Mouse (Mus musculus) cerebellum, postnatal 14 days (tissue): ENCODE results near the gene Spsb2.
"Not testable (repeated sequence)": the region's sequence is repeated elsewhere in the genome, so short reads cannot be mapped to it uniquely, and the experiment has no call there.

Experiments used
- DNase-seq, 2 experiments: peaks; one replicate each; pipeline ENCODE4 v3.0.0; 2021; ENCODE audit warnings: mixed read lengths in 2 of 2

Spsb2 gene

DNA sequence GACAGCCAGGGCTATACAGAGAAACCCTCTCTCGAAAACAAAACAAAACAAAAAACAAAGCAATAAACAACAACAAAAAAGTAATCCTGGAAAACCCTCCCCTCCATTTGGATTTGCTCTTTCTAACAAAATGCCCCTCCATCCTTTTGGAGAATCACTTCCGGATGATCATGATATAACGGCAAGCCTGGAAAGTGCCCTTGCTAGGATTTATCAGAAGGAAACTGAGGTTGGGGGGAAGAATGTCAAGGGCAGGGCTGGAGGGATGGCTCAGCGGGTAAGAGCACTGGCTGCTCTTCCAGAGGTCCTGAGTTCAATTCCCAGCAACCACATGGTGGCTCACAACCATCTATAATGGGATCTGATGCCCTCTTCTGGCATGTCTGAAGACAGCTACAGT, 4.8 kb upstream of the Spsb2 start:
- not testable (repeated sequence) for DNase-seq

DNA sequence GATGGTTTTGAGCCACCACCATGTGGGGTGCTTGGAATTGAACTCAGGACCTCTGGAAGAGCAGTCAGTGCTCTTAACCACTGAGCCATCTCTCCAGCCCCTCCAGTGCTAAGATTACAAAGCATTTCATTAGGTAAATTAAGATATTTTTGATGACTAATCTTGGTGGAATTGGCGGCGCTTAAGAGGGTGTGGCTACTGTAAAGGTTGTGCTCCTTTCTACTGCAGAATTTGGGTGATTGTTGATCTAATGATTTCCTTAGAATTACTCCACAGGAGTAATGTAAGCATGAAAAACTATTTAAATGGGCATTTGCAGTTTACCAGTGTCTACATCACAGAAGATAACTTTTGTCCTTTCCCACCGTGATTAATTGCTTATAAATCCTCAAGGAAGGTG, 4.1 kb upstream of the Spsb2 start:
- no peak for DNase-seq

DNA sequence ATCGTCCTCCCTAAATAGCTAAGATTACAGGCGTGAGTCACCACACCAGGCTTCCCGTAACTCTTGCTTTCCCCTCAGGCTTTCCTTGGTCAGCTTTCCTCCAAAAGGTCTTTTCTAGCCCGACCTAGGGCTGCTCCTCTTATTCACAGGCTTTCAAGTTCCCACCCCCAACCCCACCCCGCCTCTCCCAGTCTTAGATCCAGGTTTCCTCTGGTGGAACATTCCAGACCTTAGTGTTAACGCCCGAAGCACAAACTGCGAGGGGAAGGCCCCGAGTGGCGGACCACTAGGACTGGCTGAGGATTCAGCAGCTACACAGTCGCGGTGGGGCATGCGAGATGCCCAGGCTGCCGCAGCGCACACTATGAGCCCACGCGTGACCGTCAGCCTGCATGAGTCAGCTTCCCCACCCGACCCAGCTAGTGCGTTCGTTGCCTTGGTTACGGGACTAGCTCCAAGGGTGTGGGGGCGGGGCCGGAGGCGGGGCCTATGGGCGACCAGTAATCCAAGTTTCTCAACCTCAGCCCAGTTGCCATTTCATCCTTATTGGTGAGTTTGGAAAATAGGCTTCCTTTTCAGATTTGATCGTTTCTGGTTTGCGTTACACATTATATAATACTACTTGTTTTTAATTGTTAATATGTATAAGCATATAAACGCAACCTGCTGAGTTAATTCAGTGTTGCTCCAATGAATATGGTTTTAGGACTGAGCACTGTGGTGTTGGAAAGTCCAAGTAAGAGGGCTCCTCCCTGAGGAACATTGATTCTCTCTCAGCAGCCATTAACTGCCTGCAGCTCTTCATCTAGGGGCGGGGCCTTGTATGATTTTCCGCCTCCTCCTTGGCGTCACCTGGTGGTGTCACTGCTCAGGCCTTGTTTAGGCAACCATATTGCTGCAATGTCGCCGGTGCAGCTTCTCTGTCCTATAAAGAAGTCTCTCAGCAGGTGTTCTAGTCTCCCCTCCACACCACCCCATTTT, 2.8 kb upstream of the Spsb2 start:
- DNase-seq: peak; percentile 95 to 98

DNA sequence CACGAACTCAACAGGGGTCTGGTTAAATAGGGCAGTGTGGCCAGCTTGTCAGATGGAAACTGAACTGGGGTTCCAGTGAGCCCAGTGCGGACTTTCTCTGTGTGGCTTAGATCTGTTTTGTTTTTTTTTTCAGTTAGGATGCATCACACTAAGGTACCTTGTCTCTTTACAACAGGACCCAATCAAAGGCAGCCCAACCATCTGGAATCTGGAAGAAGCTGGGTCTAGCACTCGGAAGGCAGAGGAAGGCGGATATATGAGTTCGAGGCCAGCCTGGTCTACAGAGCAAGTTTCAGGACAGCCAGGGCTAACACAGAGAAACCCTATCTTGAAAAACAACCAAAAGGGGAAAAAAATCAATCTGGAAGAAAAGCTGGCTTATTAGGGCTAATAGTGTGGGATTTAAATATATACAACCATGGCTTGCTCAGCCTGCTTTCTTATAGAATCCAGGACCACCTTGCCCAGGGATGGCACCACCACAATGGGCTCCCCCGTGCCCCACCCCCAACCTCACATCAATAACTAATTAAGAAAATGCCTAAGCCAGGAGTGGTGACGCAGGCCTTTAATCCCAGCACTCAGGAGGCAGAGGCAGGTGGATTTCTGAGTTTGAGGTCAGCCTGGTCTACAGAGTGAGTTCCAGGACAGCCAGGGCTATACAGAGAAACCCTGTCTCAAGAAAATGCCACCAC, 1.9 kb upstream of the Spsb2 start:
- no peak for DNase-seq

DNA sequence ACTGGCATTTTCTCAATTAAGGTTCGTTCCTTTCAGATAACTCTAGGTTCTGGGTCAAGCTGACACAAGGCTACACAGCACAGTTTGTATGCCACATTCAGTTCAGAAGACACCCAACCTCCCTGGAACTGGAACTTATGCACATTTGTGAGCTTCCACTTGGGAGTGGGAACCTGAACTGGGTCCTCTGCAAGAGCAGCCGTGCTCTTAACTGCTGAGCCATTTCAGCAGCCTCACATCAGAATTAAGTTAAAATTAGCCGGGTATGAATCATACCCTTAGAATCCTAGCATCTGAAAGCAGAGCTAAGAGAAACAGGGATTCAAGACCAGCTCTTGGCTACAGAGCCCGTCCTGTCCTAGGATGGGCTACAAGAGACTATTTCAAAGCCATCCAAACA, 1.1 kb upstream of the Spsb2 start:
- no peak for DNase-seq

DNA sequence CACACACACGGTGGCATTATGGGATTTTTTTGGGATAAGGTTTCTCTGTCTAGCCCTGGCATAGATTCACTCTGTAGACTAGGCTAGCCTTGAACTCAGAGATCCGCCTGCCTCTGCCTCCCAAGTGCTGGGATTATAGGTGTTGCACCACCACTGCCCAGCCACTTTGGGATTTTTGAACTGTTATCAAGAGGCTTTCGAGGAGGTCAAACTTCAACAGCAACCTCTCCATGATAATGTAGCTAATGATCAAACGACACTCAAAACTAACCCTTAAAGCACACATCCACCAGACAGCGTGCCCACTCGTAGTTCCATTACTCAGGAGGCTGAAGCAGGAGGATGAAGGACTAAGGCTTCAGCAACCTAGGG, 489 bp upstream of the Spsb2 start:
- no peak for DNase-seq

DNA sequence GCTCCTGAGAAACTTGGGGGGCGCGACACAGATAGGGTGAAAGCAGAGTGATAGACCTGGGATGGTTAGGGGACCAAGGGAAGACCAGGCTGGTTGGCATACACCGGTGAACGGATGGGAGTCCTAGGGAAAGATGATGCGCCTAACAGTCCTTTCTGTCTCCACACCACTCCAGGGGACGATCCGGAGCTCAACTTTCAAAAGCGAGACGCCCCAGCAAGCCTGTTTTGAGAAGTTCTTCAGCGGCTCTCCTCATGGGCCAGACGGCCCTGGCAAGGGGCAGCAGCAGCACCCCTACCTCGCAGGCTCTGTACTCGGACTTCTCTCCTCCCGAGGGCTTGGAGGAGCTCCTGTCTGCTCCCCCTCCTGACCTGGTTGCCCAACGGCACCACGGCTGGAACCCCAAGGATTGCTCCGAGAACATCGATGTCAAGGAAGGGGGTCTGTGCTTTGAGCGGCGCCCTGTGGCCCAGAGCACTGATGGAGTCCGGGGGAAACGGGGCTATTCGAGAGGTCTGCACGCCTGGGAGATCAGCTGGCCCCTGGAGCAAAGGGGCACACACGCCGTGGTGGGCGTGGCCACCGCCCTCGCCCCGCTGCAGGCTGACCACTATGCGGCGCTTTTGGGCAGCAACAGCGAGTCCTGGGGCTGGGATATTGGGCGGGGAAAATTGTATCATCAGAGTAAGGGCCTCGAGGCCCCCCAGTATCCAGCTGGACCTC, 752 bp downstream of the Spsb2 start:
- peak; percentile 89 for DNase-seq

DNA sequence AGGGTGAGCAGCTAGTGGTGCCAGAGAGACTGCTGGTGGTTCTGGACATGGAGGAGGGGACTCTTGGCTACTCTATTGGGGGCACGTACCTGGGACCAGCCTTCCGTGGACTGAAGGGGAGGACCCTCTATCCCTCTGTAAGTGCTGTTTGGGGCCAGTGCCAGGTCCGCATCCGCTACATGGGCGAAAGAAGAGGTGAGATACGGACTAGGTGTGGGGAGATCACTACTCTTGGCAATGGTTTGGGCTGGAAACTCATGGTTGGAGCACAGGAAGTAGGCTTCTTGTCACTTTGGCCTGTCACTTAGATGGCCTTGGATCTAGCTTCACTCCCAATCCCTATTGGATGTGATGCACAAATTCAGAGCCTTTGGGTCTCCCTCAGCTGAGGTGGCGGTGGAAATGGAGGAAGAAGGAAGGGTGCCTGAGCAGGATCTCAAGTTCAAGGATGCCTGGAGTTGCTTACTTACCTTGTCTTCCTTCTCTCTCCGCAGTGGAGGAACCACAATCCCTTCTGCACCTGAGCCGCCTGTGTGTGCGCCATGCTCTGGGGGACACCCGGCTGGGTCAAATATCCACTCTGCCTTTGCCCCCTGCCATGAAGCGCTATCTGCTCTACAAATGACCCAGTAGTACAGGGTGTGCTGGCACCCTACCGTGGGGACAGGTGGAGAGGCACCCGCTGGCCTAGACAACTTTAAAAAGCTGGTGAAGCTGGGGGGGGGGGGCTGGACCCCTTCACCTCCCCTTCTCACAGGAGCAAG, 1.5 kb downstream of the Spsb2 start:
- DNase-seq: peak in 1 of 2 experiments; percentile 44

DNA sequence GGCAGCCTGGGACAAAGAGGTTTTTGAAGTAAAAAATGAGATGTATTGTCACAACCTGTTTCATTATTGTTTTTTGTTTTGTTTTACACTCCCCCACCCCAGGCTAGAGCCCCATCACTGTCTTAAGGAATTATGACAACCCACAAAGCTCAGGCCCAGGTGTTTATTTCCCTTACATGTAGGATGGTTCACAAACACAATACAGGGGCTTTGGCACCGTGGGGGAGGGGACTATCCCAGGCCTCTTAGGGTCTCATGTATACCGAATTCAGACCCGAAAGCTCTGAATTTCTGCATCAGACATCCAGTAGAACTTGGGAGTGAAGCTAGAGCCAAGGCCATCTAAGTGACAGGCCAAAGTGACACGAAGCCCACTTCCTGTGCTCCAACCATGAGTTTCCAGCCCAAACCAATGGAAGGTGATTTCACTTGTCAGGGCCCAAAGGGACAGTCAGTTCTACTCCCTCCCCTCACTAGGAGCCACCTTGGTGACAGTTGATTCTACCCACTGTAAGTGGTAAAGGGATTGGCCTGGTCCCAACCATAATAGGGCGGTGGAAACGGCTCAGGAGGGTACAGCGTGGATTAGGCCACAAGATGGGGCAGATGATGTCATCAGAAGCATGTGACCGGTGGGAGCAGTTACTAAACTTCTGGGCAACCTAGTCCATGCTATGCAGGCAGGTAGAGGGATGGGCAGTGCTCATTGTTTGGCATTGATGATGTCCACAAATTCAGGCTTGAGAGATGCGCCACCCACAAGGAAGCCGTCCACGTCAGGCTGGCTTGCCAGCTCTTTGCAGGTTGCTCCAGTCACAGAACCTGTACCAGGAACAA, 2.3 kb downstream of the Spsb2 start:
- DNase-seq: not testable (repeated sequence)

DNA sequence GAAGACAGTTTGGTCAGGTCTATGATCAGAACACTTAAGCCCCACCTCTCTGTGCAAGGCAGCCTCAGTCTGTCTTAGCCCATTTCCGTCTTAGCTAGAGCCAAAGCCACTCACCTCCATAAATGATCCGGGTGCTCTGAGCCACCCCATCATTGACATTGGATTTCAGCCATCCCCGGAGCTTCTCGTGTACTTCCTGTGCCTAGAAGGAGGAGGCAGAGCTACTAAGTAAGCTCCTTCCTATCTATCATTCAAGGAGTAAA, 2.9 kb downstream of the Spsb2 start:
- no peak for DNase-seq

DNA sequence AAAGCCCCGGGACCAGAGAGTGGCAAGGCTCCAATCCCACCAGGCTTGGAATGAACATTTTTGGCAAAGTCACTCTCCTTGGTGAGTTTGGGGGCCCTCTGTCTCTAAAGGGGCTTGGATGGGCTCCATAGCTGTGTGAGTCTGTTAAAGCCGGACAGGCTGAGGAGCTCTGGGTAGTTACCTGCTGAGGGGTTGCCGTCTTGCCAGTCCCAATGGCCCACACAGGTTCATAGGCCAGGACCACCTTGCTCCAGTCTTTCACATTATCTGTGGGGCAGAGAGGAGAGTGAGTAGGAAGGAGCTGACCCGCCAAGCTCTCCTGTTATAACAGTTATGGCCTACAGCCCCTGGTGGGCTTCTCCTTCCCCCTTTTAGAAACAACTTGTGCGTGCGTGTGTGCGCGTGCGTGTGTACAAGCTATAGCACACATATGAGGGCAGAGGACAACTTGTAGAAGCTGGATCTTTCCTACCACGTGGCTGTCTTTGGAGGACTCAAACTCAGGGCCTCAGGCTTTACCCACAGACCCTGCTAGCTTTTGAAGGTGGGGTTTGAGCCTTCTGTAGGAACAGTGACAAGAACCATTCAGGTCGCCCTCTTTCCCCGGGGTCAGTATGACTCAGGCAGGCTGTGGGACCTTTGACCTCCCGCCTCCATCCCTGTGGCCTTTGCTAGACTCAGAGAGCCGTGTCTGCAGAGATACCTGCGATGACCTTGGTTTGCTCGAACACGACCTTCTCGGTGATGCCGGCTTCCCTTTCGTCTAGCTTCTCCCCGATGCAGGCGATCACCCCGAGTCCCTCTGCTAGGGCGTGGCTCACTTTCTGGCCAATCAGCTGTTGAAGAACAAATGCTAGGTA, 3.5 kb downstream of the Spsb2 start:
- no peak for DNase-seq

DNA sequence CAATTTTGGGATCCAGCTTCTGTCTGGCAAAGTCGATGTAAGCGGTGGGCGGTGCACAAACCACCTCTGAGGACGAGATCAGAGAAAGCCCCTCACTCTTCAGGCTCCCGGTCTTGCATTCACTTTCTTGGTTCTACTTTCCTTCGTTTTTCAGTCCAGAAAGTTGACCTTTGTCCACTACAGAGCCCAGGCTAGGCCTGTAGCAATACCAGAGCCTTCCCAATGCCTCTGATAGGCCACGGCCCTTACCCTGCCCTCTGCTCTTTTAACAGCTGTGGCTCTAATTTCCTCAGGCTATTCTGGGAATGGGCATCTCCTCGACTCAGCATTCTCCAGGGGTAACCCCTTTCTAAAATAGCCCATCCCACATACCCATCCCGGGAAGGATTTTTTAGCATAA, 4.4 kb downstream of the Spsb2 start:
- DNase-seq: no peak

DNA sequence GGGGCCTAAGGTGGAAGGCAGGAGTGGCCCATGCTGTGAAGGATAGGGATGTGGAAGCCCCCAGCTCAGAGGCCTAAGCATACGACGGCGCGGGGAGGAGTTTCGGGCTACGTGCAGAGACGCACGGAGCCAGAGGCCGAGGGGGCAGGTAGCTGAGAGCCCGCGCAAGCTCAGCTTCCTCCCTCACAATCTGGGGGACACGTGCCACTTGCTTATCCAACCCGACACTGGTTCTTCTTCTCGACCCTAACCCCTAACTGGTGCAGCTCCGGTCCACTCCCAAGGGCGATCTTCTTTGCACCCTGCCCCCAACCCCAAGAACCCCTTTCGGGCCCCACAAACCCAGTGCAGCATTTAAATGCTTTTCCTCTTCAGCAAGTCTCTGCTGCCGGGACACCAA, 5.0 kb downstream of the Spsb2 start:
- DNase-seq: peak; percentile 81 to 85

DNA sequence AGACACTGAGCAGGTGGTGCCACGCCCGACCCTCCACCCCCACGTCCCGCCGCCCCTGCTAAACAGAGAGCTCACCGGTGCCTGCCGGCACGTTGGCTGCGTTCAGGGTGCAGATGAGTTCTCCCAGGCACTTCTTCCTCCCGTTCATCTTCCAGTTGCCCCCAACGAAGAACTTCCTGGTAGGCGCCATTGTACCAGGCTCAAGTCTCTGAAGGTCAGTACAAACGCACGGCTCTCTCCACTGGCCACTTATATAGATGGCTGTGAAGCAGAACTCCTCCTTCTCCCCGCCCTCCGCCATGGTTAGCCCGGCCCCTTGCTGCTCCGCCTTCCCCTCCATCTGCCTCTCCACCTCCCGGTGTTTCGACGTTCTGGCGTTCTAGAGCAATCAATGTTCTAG, 5.5 kb downstream of the Spsb2 start, which contains the start of gene Tpi1:
TSS of gene Tpi1 (minus strand) at position 364 of the 400 bp plus-strand sequence.
- peak; percentile 94 for DNase-seq

DNA sequence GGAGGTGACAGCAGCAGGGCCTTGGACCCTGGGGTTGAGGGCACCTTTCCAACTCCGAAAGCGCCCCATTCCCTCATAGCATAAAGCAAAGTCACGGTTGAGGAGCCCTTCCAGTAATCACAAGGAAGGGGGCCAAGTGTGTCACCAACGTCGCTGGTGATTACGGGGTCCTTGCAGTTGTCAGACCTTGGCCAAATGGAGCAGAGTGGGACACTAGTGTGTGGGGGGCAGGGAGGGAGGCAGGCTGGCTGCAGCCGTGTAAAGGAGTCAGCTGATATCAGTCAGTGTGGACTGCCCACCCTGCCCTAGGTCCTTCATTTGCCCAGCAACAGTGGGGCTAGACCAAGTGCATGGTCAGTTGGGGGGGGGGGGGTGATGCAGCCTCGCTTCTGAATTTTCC, 6.0 kb downstream of the Spsb2 start:
- peak in 1 of 2 experiments; percentile 85 for DNase-seq

DNA sequence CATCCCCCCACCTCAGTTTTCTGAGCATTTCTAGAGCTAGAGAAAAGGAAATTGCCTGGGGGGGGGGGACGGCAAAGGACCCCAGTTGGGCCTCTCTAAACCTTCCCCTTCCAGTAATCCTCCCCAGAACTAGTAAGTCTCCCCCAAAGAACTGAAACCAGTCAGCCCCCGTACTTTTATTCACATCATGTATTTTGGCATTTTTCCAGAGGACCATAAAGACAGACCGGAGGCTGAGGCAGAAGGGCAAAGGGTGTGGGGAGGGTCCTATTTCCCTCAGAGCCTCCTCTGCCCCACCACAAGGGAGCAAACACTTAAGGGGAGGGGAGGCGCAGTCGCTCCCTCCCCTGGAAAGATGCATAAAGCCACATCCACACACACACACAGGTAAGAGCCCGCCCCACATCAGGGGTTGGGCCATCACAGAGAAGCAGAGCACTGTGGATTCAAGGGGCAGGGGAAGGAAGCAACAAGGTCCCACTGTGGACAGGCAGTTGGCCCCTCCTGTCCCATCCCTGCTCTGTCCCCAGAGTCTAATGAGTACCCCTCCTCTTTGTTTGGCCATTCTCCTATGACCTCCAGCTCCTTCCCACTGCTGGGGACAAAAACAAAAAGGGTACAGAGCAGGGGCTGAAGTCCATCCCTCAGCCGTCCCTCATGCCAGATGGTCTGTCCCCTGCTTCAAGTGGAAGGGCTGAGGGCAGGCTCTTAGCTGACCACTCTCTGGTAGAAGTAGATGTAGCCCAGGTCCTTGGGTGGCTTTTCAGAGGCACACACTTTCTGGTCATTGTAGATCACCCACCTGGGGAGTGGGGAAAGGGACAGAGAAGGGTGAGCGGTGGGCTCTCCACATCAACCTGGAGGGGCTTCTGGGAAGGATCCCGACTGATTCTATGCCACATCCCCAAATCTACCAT, 6.7 kb downstream of the Spsb2 start:
- DNase-seq: peak; percentile 31 to 37

DNA sequence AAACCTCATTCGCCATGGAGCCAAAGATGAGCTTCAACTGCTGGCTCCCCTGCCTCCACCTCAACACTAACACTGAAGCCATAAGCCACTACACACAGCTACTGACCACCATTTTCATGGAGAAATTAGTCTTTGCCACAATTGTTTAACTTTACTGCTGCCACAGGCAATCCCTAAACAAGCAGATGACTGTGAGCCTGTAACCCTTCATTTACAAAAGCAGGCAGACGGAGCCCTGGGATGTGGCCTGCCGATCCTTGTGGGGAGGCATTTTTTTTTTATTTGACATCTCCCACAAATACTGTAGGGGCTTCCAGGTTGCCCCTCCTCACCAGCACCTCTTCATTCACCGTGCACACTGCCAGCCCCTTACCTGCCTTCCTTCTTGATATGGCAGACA, 8.2 kb downstream of the Spsb2 start:
- no peak for DNase-seq

DNA sequence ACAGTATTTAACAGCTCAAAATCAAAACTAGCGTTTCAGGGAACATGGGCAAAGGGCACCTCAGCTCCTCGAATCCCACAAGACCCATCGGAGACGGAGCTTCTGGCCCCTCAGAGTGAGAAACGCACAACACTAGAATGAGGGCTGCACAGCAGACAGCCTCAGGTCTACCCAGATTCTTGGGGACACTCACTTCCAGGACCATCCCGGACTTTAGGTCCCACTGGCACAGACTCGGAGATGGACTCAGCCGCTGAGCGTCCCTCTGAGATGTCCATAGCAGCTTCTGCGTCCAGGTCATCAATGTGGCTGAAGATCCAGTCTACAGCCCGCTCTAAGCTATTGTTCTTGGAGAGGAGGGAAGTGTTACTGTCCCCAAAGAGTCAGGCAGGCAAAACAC, 8.7 kb downstream of the Spsb2 start:
- no peak for DNase-seq

DNA sequence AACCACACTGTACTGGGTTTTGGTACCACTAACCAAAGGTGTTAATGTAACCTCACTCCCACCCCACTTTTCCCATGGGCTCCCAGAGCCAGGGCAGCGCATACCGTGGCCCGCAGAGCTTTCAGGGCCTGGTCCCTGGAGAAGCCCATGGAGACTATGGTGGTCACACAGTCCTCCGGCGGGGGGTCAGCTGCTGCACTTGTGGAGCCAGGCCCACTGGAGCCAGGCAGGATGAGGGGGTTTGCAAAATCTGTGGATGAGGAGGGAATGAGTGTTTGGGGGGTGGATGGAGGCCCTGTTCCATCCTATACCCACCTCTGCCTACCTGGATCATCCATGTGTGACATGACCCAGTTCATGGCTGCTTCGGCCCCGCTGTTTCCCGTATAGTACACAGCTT, 9.1 kb downstream of the Spsb2 start:
- no peak for DNase-seq

DNA sequence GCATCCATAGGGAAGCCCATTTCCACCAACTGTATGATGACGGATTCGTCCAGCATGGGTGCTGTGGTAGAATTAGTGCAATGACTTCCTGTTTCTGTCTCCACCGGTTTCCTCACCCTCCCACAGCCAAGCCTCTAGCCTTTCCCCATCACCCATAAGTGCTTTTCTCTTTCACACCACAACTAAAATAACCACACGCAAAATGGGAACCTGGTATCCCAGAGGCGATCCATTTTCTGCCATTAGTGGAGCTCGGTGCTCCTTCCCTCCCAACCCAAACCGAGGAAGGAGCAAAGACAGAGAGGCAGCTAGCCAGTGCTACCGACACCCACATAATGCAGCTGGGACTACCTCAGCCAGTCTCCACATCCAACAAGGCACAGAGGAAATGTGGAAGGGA, 9.5 kb downstream of the Spsb2 start:
- DNase-seq: no peak
